Mouse (Mus musculus): ENCODE measurements around the gene Fam122c. TPM values are rescaled to one million over a fixed set of nuclear protein-coding genes. Genes with fewer than 3 reads are reported as not detected.
"Not testable (repeated sequence)": the region's sequence is repeated elsewhere in the genome, so short reads cannot be mapped to it uniquely, and the experiment has no call there.

Gene Fam122c
- total RNA-seq (2021): not detected
- long read RNA-seq, experiment 1: 0 reads
- long read RNA-seq, experiment 2: 0 reads

- no peak for DNase-seq (ENCODE audit: low spot score in 2 of 2)
These were observed at the start of gene Fam122c for GRCm38 (mm10) chrX:53273124-53273523. Gene Fam122c, plus strand, starts transcription at chrX:53273424.

GRCm38 (mm10) chrX:53224353-53224944 is 48.8 kb upstream of the Fam122c start:
- DNase-seq (ENCODE audit: low spot score in 2 of 2): no peak

- DNase-seq (ENCODE audit: low spot score in 2 of 2): no peak
These were observed 41.3 kb upstream of the Fam122c start for GRCm38 (mm10) chrX:53231965-53232364.

GRCm38 (mm10) chrX:53233689-53234088 is 39.5 kb upstream of the Fam122c start:
- no peak for DNase-seq (ENCODE audit: low spot score in 2 of 2)

GRCm38 (mm10) chrX:53236404-53236803 is 36.8 kb upstream of the Fam122c start:
- no peak for DNase-seq (ENCODE audit: low spot score in 2 of 2)

GRCm38 (mm10) chrX:53237971-53238370 is 35.3 kb upstream of the Fam122c start:
- DNase-seq (ENCODE audit: low spot score in 2 of 2): no peak

GRCm38 (mm10) chrX:53240011-53240410 is 33.2 kb upstream of the Fam122c start, which contains the start of gene Plac1:
Gene Plac1, minus strand, starts transcription at chrX:53240111.
- no peak for DNase-seq (ENCODE audit: low spot score in 2 of 2)

- no peak for DNase-seq (ENCODE audit: low spot score in 2 of 2)
These were observed 18.0 kb upstream of the Fam122c start for GRCm38 (mm10) chrX:53255195-53255594.

- DNase-seq (ENCODE audit: low spot score in 2 of 2): no peak
These were observed 7.0 kb upstream of the Fam122c start for GRCm38 (mm10) chrX:53266186-53266585.

GRCm38 (mm10) chrX:53268856-53269255 is 4.4 kb upstream of the Fam122c start:
- DNase-seq (ENCODE audit: low spot score in 2 of 2): peak; percentile 19 to 50

- peak; percentile 85 to 88 for DNase-seq (ENCODE audit: low spot score in 2 of 2)
These were observed 3.7 kb upstream of the Fam122c start, which contains the start of gene Fam122b for GRCm38 (mm10) chrX:53269289-53270062. Gene Fam122b, minus strand, starts transcription at chrX:53269805.

- no peak for DNase-seq (ENCODE audit: low spot score in 2 of 2)
These were observed 3.2 kb upstream of the Fam122c start for GRCm38 (mm10) chrX:53270063-53270432.

- DNase-seq (ENCODE audit: low spot score in 2 of 2): not testable (repeated sequence)
These were observed 1.6 kb upstream of the Fam122c start for GRCm38 (mm10) chrX:53271628-53272027.

GRCm38 (mm10) chrX:53287924-53288323 is 14.7 kb downstream of the Fam122c start:
- no peak for DNase-seq (ENCODE audit: low spot score in 2 of 2)

- DNase-seq (ENCODE audit: low spot score in 2 of 2): no peak
These were observed 47.3 kb downstream of the Fam122c start for GRCm38 (mm10) chrX:53320564-53320963.

GRCm38 (mm10) chrX:53321111-53321510 is 47.9 kb downstream of the Fam122c start:
- DNase-seq (ENCODE audit: low spot score in 2 of 2): no peak

GRCm38 (mm10) chrX:53330396-53330795 is 57.2 kb downstream of the Fam122c start:
- DNase-seq (ENCODE audit: low spot score in 2 of 2): no peak

- DNase-seq (ENCODE audit: low spot score in 2 of 2): no peak
These were observed 64.1 kb downstream of the Fam122c start for GRCm38 (mm10) chrX:53337355-53337754.

GRCm38 (mm10) chrX:53341531-53341930 is 68.3 kb downstream of the Fam122c start:
- peak; percentile 8 to 39 for DNase-seq (ENCODE audit: low spot score in 2 of 2)

- no peak for DNase-seq (ENCODE audit: low spot score in 2 of 2)
These were observed 75.2 kb downstream of the Fam122c start for GRCm38 (mm10) chrX:53348374-53348773.

- DNase-seq (ENCODE audit: low spot score in 2 of 2): no peak
These were observed 91.6 kb downstream of the Fam122c start for GRCm38 (mm10) chrX:53364668-53365383.

All from left cerebral cortex, adult 18-20 months (tissue).